Mouse (Mus musculus): ENCODE measurements around the gene Dctn5. TPM values are rescaled to one million over a fixed set of nuclear protein-coding genes. Genes with fewer than 3 reads are reported as not detected.

The Dctn5 gene
- polyA plus RNA-seq, 1 experiment from 2014 or later, result 156 TPM

DNA sequence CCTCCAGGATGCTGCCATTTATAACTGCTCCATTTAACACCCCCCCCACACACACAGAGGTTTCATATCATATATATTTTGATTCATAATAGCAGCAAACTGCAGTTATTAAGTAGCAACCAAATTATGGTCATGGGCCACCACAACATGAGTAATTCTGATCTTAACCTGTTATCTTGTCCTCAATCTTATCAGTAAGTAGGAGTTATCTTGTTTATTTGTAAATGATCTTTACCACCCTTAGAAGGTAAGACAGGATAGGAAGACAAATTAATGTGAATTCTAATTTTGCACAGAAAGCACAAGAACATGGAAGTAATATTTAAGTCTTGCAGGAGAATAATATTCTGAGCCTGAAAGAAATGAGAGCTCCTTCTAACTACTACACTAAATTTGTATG lies 1.0 kb upstream of the Dctn5 start:
- peak overlapping the region; percentile 94 for H3K4me3 ChIP-seq (replicated peaks)
- peak overlapping the region; percentile 88 for H3K4me2 ChIP-seq (replicated peaks)
- peaks cover 17% of the 10 kb centered on the region for H3K4me1 ChIP-seq (replicated peaks)
- H3K36me3 ChIP-seq, result peaks cover 40% of the 10 kb centered on the region
- H3K27me3 ChIP-seq, result no peaks in the 10 kb centered on the region
- no peak for ATAC-seq
- no peak overlapping the region for H3K9ac ChIP-seq (replicated peaks)
- no peaks in the 10 kb centered on the region for H3K9me3 ChIP-seq
- H3K27ac ChIP-seq, result no peak overlapping the region

DNA sequence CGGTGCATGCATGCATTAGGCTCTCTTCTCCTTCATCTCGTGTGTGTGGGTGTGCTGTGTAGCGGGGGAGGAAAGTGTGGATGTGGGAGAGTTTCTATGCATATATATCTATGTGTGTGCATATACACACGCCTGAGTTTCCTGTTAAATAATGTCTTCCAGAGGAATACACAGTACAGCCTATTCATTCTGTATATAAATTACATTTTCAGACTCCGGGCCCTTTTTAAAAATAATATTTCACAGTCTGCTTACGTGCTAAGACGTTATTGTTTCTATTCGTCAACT lies 441 bp downstream of the Dctn5 start:
- 0 out of 2 replicates have a peak overlapping the region, but pooled peaks have one; percentile 63 for H3K27ac ChIP-seq
- WGBS, result 20% methylated on average over 8 of the region's 8 CpGs
- no peak for ATAC-seq
- peaks cover 39% of the 10 kb centered on the region for H3K36me3 ChIP-seq
- H3K4me2 ChIP-seq (replicated peaks), result peak overlapping the region; percentile 88
- peak overlapping the region; percentile 84 for H3K9ac ChIP-seq (replicated peaks)
- H3K27me3 ChIP-seq, result no peaks in the 10 kb centered on the region
- H3K4me3 ChIP-seq (replicated peaks), result peak overlapping the region; percentile 94
- H3K4me1 ChIP-seq (replicated peaks), result peaks cover 17% of the 10 kb centered on the region
- H3K9me3 ChIP-seq, result no peaks in the 10 kb centered on the region

DNA sequence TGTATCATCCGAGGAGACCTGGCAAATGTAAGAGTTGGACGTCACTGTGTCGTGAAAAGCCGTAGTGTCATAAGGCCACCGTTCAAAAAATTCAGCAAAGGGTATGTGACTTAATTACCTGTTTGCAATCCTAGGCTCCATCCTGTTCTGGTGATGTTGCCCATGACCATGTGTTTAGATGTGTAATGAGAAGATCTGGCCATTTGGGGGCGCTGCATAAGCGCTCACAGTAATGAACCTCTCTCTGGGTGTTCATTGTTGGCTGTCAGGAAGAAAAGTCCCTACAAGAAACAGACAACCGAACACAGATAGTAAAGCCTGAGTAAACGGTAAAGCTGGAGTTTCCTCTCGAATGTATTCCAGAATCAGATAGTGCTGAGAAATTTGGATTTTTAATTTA lies 2.2 kb downstream of the Dctn5 start:
- no peak for ATAC-seq
- no peak overlapping the region for H3K4me2 ChIP-seq (replicated peaks)
- H3K4me1 ChIP-seq (replicated peaks), result peaks cover 17% of the 10 kb centered on the region
- no peaks in the 10 kb centered on the region for H3K9me3 ChIP-seq
- no peaks in the 10 kb centered on the region for H3K27me3 ChIP-seq
- H3K36me3 ChIP-seq, result peaks cover 55% of the 10 kb centered on the region
- 77% methylated on average over 10 of the region's 10 CpGs for WGBS
- no peak overlapping the region for H3K9ac ChIP-seq (replicated peaks)
- no peak overlapping the region for H3K4me3 ChIP-seq (replicated peaks)
- no peak overlapping the region for H3K27ac ChIP-seq

DNA sequence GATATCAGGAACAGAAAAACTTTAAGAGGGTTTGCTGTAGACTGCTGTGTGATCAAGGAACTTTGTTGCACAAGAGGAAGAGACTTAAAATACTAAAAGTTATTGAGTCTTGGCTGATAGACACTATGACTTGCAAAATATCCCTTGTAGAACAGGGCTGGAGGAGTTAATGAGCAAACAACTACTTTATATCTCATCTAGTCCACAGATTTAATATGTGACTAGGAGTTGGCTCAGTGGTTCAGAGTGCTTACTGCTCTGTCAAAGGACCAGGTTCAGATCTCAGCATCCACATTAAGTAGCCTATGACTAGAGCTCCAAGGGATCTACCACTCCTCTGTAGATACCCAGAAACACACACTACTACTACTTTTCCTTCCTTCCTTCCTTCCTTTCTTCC lies 4.2 kb downstream of the Dctn5 start:
- ATAC-seq, result no peak
- no peak overlapping the region for H3K9ac ChIP-seq (replicated peaks)
- H3K9me3 ChIP-seq, result no peaks in the 10 kb centered on the region
- no peaks in the 10 kb centered on the region for H3K27me3 ChIP-seq
- no peak overlapping the region for H3K4me2 ChIP-seq (replicated peaks)
- H3K4me1 ChIP-seq (replicated peaks), result peaks cover 13% of the 10 kb centered on the region
- no peak overlapping the region for H3K4me3 ChIP-seq (replicated peaks)
- peaks cover 74% of the 10 kb centered on the region for H3K36me3 ChIP-seq
- no peak overlapping the region for H3K27ac ChIP-seq

DNA sequence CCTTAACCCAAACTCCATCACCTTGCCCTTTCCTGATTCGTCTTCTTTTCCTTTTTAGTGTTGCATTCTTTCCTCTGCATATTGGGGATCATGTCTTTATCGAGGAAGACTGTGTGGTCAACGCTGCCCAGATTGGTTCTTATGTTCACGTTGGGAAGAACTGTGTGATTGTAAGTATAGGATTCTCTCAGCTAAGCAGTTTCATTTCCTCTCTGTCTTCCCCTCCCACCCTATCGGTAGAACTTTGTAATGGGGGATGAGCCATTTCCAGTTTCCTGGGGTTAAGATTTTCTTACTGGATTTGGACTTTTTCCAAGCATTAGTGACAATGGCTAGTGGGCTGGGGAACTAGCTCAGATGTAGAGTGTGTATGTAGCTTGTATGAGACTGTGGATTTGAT lies 5.3 kb downstream of the Dctn5 start:
- no peak overlapping the region for H3K9ac ChIP-seq (replicated peaks)
- ATAC-seq, result no peak
- WGBS, result 97% methylated on average over 5 of the region's 5 CpGs

DNA sequence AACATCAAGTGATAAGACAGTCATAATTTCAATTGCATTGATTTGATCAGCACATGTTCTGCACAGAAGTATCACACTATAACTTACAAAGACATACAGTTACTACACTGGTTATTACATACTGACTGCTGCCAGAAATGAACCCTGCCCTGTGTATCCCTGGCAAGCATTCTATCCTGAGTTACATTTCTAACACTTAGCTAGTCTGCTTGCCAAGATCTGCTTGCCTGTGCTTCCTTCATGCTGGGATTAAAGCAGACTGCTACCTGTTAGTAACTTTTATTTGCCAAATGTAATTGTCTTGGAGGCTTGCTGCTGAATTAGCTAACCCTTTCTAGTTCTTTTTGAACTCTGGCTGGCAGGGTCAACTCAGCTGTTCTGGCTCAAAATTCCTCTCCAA lies 8.2 kb downstream of the Dctn5 start:
- Histone ChIP-seq H3K9me3 (no peaks in the 10 kb centered on the region), H3K27ac (no peak overlapping the region), H3K9ac (replicated peaks) (no peak overlapping the region), H3K36me3 (peaks cover 92% of the 10 kb centered on the region), H3K4me1 (replicated peaks) (no peaks in the 10 kb centered on the region), H3K4me3 (replicated peaks) (no peak overlapping the region), H3K27me3 (no peaks in the 10 kb centered on the region), H3K4me2 (replicated peaks) (no peak overlapping the region)
- ATAC-seq, result no peak

More for the DNA sequence above, 5.3 kb downstream of the Dctn5 start:
- H3K9me3 ChIP-seq, result no peaks in the 10 kb centered on the region
- H3K4me3 ChIP-seq (replicated peaks), result no peak overlapping the region
- no peak overlapping the region for H3K4me2 ChIP-seq (replicated peaks)
- peaks cover 9% of the 10 kb centered on the region for H3K4me1 ChIP-seq (replicated peaks)
- H3K27me3 ChIP-seq, result no peaks in the 10 kb centered on the region
- no peak overlapping the region for H3K27ac ChIP-seq
- H3K36me3 ChIP-seq, result peaks cover 83% of the 10 kb centered on the region

DNA sequence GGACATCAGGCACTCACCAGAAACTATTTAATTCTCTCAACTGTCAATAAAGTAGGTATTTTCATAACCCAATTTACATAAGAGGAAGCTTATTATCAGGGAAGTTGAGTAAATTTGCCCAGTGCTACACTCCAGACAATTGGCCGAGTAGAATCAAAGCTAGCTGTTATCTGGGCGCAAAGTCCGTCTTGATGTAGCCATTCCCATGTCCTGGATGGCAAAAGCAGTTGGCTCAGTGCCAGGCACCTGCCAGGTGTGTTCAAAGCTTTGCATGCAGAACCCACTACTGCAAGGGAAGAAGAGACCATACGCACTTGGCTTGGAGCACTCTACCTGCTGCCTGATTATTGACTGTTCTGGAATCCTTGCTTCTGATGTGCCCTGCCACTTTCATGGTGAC lies 19.6 kb downstream of the Dctn5 start:
- Histone ChIP-seq H3K4me1 (replicated peaks) (peaks cover 3% of the 10 kb centered on the region; the same call in 1 of the 2 replicates), H3K27ac (no peak overlapping the region), H3K9me3 (no peaks in the 10 kb centered on the region), H3K4me2 (replicated peaks) (no peak overlapping the region), H3K36me3 (peaks cover 39% of the 10 kb centered on the region), H3K9ac (replicated peaks) (no peak overlapping the region), H3K27me3 (no peaks in the 10 kb centered on the region), H3K4me3 (replicated peaks) (no peak overlapping the region)
- 90% methylated on average over 4 of the region's 4 CpGs for WGBS
- ATAC-seq, result no peak

DNA sequence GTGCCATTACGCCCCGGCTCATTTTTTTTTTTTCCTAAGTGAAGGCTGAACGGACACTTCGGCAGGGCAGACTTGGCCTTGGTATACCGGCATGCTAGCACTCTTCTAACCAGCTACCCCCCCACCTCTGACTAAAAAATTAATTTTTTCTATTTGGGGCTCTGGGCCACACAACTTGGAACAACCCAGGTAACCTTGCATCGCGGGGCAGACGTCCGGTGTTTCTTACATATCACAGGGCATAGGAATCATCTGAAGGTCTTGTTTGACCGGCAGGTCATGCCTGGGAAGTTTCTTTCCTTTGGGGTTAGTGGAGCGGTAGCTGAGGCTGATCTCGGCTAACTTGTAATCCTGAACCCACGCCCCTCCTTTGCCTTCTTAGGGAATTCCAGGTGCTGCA lies 25.6 kb downstream of the Dctn5 start:
- H3K4me3 ChIP-seq (replicated peaks), result peak overlapping the region; percentile 59
- WGBS, result 4% methylated on average over 13 of the region's 13 CpGs
- H3K4me2 ChIP-seq (replicated peaks), result peak overlapping the region; percentile 96
- peak overlapping the region; percentile 79 for H3K9ac ChIP-seq (replicated peaks)
- peaks cover 20% of the 10 kb centered on the region for H3K36me3 ChIP-seq
- no peaks in the 10 kb centered on the region for H3K27me3 ChIP-seq
- peaks cover 43% of the 10 kb centered on the region for H3K4me1 ChIP-seq (replicated peaks)
- peak overlapping the region; percentile 68 for H3K27ac ChIP-seq
- ATAC-seq, result 0 out of 2 replicates have a peak, but pooled peaks have one; percentile 4
- H3K9me3 ChIP-seq, result no peaks in the 10 kb centered on the region

DNA sequence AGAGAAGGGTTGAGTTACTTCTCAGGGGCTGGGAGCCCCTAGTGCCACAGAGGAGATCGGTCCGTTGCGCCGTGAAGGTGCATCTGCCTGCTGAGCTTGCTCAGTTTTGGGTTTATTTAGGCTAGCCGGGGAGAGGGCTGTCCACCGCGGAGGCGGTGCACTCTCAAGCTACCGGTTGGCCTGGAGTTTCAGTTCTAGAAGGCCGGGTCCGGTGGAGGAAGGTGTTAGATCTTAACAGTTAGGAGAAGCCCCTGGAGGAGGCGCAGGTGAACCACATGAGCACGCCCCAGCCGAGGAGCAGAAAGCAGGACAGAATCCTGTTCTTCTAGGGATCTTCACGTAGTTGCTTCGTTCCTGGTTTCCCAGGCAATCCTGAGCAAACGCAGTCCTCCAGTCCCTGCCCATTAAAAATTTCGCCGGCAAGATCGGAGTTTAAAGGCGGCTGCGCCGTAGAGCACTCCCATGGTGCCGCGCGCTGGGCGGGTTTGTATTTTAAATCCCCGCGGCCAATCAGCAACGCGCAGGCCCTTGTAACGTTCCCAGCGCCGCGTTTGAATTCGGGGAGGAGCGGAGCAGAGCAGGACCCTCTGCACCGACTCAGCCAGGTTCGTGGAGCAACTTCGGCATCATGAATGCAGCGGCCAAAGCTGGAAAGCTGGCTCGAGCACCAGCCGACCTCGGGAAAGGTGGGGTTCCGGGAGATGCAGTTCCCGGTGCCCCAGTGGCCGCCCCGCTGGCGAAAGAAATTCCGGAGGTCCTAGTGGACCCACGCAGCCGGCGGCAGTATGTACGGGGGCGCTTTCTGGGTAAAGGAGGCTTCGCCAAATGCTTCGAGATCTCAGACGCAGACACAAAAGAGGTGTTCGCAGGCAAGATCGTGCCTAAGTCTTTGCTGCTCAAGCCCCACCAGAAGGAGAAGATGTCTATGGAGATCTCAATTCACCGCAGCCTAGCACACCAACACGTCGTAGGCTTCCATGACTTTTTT lies 26.4 kb downstream of the Dctn5 start, which contains the start of gene Plk1:
Plk1 (plus strand) TSS at position 525 of the 988 bp plus-strand sequence.
- Histone ChIP-seq H3K9ac (replicated peaks) (peak within 1 kb of the TSS; percentile 79), H3K4me3 (replicated peaks) (peak within 1 kb of the TSS; percentile 59), H3K9me3 (no peaks in the 10 kb centered on the region), H3K4me2 (replicated peaks) (peak within 1 kb of the TSS; percentile 96), H3K4me1 (replicated peaks) (peaks cover 43% of the 10 kb centered on the region), H3K27me3 (no peaks in the 10 kb centered on the region), H3K36me3 (peaks cover 18% of the 10 kb centered on the region), H3K27ac (peak within 1 kb of the TSS; percentile 68)
- ATAC-seq, result peak; percentile 94
- under 1% methylated on average over 63 of the region's 63 CpGs for WGBS

DNA sequence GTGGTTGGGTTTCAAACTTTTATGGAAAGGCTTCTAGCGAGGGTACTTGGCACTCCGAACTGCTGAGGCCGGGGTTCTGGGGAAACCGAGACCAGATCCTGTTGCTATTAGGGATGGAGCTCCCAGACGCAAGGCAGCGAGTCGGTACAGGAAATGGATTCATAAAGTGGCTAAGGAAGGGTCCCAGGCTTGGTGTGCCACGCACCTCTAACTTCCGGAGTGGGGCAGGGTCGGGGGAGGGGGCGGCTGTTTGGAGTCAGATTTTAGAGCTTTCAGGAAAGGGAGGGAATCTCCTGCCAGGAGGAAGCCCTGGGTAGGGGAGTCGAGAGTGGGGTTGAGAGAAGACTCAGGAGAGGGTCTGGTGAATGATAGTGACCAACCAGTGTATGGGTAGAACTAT lies 27.2 kb downstream of the Dctn5 start:
- H3K4me1 ChIP-seq (replicated peaks), result peaks cover 43% of the 10 kb centered on the region
- H3K4me3 ChIP-seq (replicated peaks), result peak overlapping the region; percentile 59
- peak overlapping the region; percentile 96 for H3K4me2 ChIP-seq (replicated peaks)
- peak overlapping the region; percentile 66 for H3K9ac ChIP-seq (replicated peaks)
- H3K27me3 ChIP-seq, result no peaks in the 10 kb centered on the region
- no peaks in the 10 kb centered on the region for H3K9me3 ChIP-seq
- no peak for ATAC-seq
- WGBS, result under 1% methylated on average over 12 of the region's 12 CpGs
- H3K36me3 ChIP-seq, result peaks cover 24% of the 10 kb centered on the region
- no peak overlapping the region for H3K27ac ChIP-seq

DNA sequence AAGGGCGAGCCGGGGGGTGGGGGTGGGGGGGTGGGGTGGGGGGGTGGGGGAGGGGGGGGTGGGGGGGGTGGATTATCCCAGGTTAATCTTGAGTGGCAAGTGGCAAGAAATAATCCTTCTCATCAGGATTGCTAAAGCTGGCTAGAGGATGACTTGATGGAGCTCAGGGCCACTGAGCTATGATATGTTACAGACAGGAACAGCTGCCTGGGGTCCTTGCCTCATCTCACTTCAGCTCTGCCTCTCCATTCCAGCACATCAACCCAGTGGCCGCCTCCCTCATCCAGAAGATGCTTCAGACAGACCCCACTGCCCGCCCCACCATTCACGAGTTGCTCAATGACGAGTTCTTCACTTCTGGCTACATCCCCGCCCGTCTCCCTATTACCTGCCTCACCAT lies 30.9 kb downstream of the Dctn5 start:
- H3K27ac ChIP-seq, result no peak overlapping the region
- H3K4me3 ChIP-seq (replicated peaks), result no peak overlapping the region
- peaks cover 57% of the 10 kb centered on the region for H3K36me3 ChIP-seq
- no peak for ATAC-seq
- WGBS, result 93% methylated on average over 6 of the region's 8 CpGs
- peaks cover 27% of the 10 kb centered on the region for H3K4me1 ChIP-seq (replicated peaks)
- no peak overlapping the region for H3K9ac ChIP-seq (replicated peaks)
- no peaks in the 10 kb centered on the region for H3K9me3 ChIP-seq
- no peak overlapping the region for H3K4me2 ChIP-seq (replicated peaks)
- H3K27me3 ChIP-seq, result no peaks in the 10 kb centered on the region

DNA sequence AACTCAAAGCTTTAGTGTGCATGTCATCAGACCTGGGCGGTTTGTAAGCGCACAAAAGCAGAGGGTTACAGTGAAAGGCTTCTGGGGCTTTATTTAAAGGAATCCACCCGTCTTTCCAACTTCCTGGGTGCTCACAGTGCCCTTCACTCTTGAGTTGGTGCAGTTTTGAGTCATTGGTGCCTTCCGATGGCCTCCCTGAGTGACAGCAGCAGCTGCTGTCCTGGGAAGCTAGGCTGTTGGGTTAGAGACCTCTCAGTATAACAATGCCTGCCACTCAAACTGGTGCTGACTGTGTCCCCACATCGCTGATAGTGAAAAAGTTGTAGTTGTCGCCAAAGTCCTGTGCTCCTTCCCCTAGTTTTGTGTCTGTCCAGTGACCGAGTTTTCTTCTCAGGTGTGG lies 34.4 kb downstream of the Dctn5 start:
- 91% methylated on average over 7 of the region's 7 CpGs for WGBS
- peaks cover 75% of the 10 kb centered on the region for H3K36me3 ChIP-seq
- no peak for ATAC-seq

More for the DNA sequence above, 34.4 kb downstream of the Dctn5 start:
- H3K9me3 ChIP-seq, result no peaks in the 10 kb centered on the region
- H3K4me1 ChIP-seq (replicated peaks), result no peaks in the 10 kb centered on the region
- no peak overlapping the region for H3K4me3 ChIP-seq (replicated peaks)
- H3K27ac ChIP-seq, result no peak overlapping the region
- H3K4me2 ChIP-seq (replicated peaks), result no peak overlapping the region
- no peaks in the 10 kb centered on the region for H3K27me3 ChIP-seq
- no peak overlapping the region for H3K9ac ChIP-seq (replicated peaks)
